Mouse (Mus musculus) layer of hippocampus, postnatal 36 days (tissue): ENCODE data around the gene Vps18. TPM values are rescaled to one million over a fixed set of nuclear protein-coding genes. Genes with fewer than 3 reads are reported as not detected.
A peak's percentile ranks its signal among the peaks of the same experiment; 100 is the strongest.

Source experiments
- DNase-seq, 2 experiments: peaks; one replicate each; pipeline ENCODE4 v3.0.0; 2022
- total RNA-seq, 2 experiments: library from RNA; stranded (reverse); gene quantifications; 2 replicates each; pipeline ENCODE4 v1.2.3; 2021

Gene Vps18
- total RNA-seq, 2 experiments from 2014 or later: 40.6 to 41.5 TPM

- DNase-seq: peak; percentile 74
These were observed 34.2 kb downstream of the Vps18 start for GRCm38 (mm10) chr2:119322587-119323300.

GRCm38 (mm10) chr2:119323866-119324575 is 35.5 kb downstream of the Vps18 start:
- DNase-seq: no peak

GRCm38 (mm10) chr2:119324576-119325318 is 36.2 kb downstream of the Vps18 start:
- DNase-seq: no peak

DNA sequence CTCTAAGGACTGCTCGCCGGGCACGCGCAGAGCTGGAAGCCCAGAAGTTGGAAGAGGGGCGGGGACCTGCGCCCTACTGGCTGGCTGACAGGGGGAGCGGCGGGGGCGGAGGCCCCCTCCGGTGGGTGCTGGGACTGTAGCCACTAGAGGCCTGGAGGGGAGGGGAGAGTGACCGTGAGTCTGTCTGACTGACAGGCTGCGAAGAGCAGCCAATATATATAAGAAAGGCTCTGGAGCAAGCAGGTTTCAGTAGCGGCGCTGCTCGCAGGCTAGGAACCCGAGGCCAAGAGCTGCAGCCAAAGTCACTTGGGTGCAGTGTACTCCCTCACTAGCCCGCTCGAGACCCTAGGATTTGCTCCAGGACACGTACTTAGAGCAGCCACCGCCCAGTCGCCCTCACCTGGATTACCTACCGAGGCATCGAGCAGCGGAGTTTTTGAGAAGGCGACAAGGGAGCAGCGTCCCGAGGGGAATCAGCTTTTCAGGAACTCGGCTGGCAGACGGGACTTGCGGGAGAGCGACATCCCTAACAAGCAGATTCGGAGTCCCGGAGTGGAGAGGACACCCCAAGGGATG is 37.1 kb downstream of the Vps18 start, which contains the start of gene Dll4:
Gene Dll4 (plus strand): TSS at position 217 of the 576 bp plus-strand sequence.
- DNase-seq: no peak

DNA sequence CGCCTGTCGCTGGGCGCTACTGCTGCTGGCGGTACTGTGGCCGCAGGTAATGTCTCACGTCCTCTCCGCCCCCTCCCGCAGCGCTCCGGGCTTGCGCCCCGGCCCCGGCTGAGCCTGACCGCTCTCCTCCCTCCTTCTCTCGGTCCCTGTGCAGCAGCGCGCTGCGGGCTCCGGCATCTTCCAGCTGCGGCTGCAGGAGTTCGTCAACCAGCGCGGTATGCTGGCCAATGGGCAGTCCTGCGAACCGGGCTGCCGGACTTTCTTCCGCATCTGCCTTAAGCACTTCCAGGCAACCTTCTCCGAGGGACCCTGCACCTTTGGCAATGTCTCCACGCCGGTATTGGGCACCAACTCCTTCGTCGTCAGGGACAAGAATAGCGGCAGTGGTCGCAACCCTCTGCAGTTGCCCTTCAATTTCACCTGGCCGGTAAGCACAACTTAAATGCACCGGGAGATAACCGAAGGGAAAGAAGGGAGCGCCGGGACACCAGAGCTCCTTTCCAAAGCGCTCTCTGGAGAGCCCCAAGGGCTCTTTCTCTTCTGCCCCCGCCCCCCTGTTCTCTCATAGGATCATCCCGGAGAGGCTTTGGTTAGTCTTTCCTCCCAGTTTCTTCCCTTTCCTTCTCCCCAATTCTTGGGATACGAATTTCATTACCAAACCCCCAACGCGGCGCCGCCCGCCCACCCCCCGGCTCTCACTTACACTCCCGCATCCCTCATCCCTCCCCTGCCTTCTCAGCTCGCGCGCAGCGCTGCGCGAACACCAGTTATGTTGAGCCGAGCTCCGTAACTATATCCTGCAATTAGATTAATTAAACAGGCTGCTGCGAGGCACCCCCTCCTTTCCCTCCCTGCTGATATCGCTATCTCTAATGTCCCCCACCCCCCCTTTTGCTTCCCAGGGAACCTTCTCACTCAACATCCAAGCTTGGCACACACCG is 37.9 kb downstream of the Vps18 start:
- no peak for DNase-seq

DNA sequence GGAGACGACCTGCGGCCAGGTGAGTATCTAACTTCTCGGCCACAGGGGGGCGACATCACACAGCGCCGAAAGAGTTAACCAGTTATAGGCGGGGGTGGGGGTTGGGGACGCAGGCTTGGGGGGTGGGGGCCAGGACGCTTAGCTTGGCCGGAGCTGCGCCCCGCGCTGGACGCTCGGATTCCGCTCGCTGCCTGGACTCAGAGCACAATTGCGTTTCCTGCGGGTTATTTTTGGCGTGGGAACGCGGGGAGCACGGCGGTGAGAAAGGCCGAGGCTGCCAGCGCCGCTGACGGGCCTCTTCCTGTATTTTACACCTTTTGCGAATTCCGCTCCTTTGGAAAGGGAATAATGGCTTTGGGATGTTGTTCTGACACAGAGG is 38.6 kb downstream of the Vps18 start:
- DNase-seq: no peak

DNA sequence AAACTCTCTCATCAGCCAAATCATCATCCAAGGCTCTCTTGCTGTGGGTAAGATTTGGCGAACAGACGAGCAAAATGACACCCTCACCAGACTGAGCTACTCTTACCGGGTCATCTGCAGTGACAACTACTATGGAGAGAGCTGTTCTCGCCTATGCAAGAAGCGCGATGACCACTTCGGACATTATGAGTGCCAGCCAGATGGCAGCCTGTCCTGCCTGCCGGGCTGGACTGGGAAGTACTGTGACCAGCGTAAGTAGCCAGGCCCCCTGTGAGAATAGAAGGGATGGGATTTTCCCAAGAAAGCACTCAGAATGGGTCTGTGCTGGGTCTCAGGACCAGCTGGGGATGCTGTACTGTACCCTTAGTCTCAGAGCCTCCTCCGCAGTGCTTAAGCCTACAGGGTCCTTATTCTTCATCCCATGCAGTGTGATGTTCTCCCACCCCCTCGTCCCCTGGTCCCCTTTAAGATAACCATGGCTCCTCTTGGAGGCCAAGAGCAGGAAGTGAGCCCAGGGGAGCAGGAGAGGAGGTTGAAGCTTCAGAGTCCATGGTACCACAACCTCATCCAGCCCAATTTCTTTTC is 39.5 kb downstream of the Vps18 start:
- no peak for DNase-seq

DNA sequence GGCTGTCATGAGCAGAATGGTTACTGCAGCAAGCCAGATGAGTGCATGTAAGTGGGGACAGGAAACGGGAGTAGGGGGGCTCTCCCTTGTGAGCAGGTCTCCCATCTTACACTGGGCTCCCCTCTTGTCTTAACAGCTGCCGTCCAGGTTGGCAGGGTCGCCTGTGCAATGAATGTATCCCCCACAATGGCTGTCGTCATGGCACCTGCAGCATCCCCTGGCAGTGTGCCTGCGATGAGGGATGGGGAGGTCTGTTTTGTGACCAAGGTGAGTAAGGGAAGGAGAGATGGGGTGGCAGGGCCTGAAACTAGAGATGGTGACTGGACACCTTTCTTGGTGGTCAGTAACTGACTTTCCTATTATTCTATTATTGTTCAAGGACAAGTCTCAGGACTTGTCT is 40.0 kb downstream of the Vps18 start:
- DNase-seq: no peak

DNA sequence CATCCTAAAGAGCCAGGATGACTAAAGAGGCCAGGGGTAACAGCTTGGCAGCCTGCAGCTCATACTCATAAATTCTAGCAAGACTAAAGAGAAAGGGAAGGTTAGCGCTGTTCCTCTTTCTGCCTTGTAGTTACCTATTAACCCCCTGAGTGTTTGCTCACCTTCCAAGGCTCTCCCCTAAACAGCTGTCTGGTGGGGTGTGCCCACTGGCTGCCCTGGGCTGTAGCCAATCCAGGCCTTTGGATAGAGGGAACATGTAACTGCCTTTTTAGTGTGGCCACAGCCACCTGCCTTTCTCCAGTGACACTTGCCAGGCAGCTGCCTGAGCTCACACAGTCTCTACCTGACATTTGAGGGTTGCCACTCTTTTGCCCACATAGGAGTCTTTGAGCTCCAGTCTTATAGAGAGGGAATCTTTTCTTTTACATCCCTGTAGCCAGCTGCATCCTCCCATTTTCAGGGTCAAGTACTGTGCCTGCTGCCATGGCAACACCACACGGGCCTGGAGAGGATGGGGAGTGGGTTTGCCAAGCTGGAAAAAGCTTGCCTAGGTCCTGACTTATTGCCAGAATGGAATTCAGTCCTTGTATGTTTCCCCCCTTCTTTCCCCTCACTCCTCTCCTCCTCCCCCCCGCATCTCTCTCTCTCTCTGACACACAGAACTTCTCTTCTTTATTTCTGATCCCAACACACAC is 40.7 kb downstream of the Vps18 start:
- no peak for DNase-seq

DNA sequence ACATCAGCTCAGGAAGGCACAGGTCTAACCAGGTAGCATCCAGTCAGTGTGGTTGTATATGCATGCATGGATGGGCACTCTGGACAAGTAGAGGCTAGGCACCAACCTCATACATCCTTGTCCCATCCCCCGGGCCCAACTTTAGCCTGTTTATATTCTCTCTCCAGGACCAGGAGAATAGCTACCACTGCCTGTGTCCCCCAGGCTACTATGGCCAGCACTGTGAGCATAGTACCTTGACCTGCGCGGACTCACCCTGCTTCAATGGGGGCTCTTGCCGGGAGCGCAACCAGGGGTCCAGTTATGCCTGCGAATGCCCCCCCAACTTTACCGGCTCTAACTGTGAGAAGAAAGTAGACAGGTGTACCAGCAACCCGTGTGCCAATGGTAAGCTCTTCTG is 42.3 kb downstream of the Vps18 start:
- no peak for DNase-seq

- no peak for DNase-seq
These were observed 43.7 kb downstream of the Vps18 start for GRCm38 (mm10) chr2:119332177-119332661.

- DNase-seq: no peak
These were observed 45.6 kb downstream of the Vps18 start for GRCm38 (mm10) chr2:119334135-119334534.

DNA sequence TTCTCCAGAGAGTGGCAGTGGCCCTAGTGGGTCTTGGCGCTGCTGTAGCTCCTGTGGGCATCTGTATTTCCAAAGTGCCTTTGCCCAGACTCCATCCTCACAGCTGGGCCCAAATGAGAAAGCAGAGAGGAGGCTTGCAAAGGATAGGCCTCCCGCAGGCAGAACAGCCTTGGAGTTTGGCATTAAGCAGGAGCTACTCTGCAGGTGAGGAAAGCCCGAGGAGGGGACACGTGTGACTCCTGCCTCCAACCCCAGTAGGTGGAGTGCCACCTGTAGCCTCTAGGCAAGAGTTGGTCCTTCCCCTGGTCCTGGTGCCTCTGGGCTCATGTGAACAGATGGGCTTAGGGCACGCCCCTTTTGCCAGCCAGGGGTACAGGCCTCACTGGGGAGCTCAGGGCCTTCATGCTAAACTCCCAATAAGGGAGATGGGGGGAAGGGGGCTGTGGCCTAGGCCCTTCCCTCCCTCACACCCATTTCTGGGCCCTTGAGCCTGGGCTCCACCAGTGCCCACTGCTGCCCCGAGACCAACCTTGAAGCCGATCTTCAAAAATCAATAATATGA is 46.5 kb downstream of the Vps18 start:
- no peak for DNase-seq

GRCm38 (mm10) chr2:119335535-119335934 is 47.0 kb downstream of the Vps18 start:
- no peak for DNase-seq

DNA sequence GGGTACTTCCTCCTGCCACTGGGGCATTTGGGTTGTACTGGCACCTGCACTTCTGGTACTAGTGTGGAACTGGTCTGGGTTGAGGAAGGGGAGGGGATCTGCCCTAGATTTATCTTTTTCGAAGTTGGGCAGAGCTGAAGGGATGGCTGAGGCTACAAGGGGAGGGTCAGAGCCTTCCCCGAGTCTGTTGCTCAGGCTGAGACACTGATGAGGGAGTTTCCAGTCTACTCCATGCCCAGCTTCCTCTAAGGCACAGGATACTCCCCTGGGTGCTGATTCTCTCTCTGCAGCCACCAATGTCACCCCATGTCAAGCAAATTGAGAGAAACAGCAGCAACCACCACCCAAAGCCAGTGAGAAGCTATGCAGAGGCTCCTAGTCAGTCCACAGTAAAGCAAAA is 47.5 kb downstream of the Vps18 start:
- no peak for DNase-seq

- DNase-seq: no peak
These were observed 47.9 kb downstream of the Vps18 start for GRCm38 (mm10) chr2:119336470-119336869.

DNA sequence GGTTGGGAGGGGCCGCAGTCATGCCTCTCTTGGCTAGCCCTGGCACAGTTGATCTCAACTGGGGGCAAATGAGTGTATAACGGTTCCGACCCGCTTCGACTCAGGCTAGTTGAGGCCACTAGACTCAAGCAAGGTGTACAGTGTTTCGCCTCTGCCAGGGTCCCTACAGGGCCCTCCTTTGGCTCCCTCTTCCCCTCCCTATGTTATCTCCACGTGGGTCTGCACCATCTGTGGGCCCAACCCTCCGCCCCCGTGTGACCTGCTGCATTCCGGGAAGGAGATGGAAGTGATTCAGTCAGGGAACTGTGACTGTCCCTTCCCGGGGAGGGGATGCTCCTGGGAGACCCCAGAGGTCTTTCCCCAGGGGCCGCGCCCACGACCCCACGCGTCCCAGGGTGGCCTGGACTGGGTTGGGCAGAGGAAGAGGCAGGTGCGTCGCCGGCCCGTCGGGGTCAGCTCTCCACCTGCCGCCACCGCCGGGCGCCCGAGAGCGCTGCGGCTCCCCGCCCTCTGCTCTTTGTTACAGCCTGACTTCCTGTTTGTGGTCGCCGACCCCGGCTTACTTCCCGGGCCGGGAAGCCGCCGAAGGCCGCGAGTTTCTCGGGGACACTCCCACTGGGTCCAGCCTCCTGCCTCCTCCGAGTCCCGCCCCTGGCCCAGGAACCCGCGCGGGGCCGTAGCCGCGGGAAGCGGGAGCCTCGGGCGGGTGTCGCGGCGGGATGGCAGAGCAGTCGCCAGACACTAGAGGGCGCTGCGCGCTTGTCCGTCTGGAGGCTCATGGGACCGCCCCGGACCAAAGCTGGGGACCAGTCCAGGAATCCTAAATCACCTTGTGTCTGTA is 49.1 kb downstream of the Vps18 start:
- peak; percentile 77 to 79 for DNase-seq

DNA sequence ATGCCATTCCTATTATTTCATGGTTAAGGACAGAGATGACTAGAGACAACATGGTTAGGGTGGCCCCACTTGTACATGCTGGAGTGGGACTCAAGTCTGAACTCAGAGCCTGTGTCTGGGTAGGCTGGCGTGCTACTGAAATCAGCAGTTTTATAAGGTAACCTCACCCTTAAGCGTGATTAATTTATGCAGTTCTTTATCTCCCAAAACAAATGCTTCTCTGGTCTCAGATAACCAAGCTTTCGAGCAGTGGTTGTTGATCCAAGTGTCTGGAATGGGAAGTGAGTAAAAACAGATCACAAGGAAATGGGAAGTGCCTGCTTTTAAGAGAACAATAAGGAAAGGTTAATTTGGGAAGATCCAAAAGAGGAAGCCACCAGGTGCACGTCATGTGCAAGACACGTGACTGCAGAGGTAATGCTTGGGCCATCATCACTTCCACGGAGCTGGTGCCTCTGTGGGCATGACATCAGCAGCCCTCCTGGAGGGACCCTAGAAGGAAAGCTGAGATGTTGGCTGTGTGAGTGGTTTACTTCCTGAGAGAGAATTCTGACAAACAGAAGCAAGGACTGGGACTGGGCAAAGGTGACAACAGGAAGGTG is 56.1 kb downstream of the Vps18 start:
- DNase-seq: no peak
